Mouse (Mus musculus) Patski (cell line): Measurements from ENCODE around the gene Agap1. TPM values are rescaled to one million over a fixed set of nuclear protein-coding genes. Genes with fewer than 3 reads are reported as not detected.

Source experiments
- ATAC-seq: fragments of 100-300 bp; one replicate; pipeline ENCODE4 v1.8.0; 2021
- CTCF ChIA-PET: fragments of 350-600 bp; sonication (Branson Sonifier 250); formaldehyde crosslinking; loops from one replicate; lab custom pipeline; 2022; ENCODE audit warnings: inconsistent platforms; lab: Charles Lee
- POLR2A ChIA-PET: fragments of 350-600 bp; sonication (Branson Sonifier 250); formaldehyde crosslinking; loops from one replicate; lab custom pipeline; 2022; ENCODE audit warnings: antibody characterized with exemption, inconsistent platforms; lab: Charles Lee
- DNase-seq: peaks from one replicate; pipeline ENCODE4 v3.0.0-alpha.2; 2011; ENCODE audit warnings: low read depth, low spot score
- H3K27me3 ChIP-seq: fragments of 371-371 bp; one replicate; pipeline ENCODE4 v1.5.1; 2021
- CTCF ChIP-seq: fragments of 100-300 bp; IDR thresholded peaks from one replicate; pipeline ENCODE4 v1.5.1; 2021
- in situ Hi-C: fragments of 300-500 bp; cut with MboI; formaldehyde crosslinking; loops from 3 replicates; pipeline ENCODE4 v1.11.1; 2018; ENCODE audit warnings: low pct_unique_long_range_greater_than_20kb, mixed read lengths
- polyA plus RNA-seq: library from polyadenylated mRNA; unstranded; gene quantifications from one replicate; pipeline ENCODE4 v1.2.3, GENCODE M21; 2021

Agap1 gene
- polyA plus RNA-seq, 1 experiment from 2014 or later = 32.3 TPM

GRCm38 (mm10) chr1:89543312-89543711, 88.7 kb downstream of the Agap1 start:
- ATAC-seq = no peak

DNA sequence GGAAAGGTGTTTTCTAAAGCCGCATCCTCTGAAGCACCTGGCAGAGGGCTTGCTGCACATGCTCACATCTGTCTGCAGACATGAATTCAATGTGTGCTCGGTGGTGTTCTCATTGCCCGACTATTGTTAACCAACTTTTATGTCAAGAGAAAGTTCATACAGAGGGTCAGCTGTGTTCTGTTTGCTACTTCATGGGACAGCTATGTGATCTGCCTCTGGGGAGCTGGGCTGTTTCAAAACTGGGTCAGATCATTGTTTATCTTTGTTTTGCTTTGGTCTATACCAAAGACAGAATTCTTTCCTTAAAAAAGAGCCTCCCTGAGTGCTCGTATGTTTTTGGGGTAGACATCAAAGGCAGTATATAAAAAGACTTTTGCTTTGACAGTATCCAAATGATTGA, 89.5 kb downstream of the Agap1 start:
- ATAC-seq (no peak), DNase-seq (no peak)
- POLR2A ChIA-PET = no interaction called here
- TF ChIP-seq CTCF = no peak
- H3K27me3 ChIP-seq = no peaks in the 10 kb centered on the region
- in situ Hi-C loops = no loop called here
- CTCF ChIA-PET = no interaction called here

More at GRCm38 (mm10) chr1:89543312-89543711, 88.7 kb downstream of the Agap1 start:
- DNase-seq = no peak
- no peaks in the 10 kb centered on the region for H3K27me3 ChIP-seq
- no peak for TF ChIP-seq CTCF
- in situ Hi-C loops = no loop called here
- ChIA-PET POLR2A (interaction anchor here (0.5 kb wide), 1 partner anchor 471 kb away, joined by 5 read pairs; no protein-coding TSS in a partner anchor), CTCF (interaction anchor here (1.0 kb wide), 1 partner anchor 34 kb away, joined by 3 read pairs; no protein-coding TSS in a partner anchor)

DNA sequence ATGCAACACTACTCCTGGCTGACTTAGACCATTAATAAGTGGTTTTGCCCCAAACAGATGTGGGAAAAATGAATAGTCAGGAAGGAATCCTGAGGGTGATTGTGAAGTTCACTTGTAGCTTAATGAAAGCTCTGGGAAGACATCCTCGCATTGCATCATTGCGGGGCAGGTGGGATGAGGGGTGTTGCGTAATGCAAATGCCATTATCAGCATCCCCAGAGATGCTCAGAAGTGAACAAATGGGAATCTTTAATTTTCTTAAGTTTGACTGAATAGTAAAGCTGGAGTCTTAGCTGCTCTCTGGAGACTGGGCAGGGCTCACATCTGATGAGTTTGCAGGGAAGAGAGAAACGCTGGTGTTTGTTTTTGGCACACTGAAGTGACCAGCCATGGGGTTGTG, 90.5 kb downstream of the Agap1 start:
- ChIA-PET POLR2A (no interaction called here), CTCF (no interaction called here)
- DNase-seq = no peak
- in situ Hi-C loops = no loop called here
- no peaks in the 10 kb centered on the region for H3K27me3 ChIP-seq
- no peak for TF ChIP-seq CTCF
- no peak for ATAC-seq

- DNase-seq = no peak
- no peaks in the 10 kb centered on the region for H3K27me3 ChIP-seq
- in situ Hi-C loops = no loop called here
- ChIA-PET CTCF (no interaction called here), POLR2A (interaction anchor here (1.0 kb wide), 1 partner anchor 73 kb away, joined by 3 read pairs; no protein-coding TSS in a partner anchor)
- no peak for ATAC-seq
- TF ChIP-seq CTCF = no peak
Observed at GRCm38 (mm10) chr1:89547525-89548504, 93.2 kb downstream of the Agap1 start.

DNA sequence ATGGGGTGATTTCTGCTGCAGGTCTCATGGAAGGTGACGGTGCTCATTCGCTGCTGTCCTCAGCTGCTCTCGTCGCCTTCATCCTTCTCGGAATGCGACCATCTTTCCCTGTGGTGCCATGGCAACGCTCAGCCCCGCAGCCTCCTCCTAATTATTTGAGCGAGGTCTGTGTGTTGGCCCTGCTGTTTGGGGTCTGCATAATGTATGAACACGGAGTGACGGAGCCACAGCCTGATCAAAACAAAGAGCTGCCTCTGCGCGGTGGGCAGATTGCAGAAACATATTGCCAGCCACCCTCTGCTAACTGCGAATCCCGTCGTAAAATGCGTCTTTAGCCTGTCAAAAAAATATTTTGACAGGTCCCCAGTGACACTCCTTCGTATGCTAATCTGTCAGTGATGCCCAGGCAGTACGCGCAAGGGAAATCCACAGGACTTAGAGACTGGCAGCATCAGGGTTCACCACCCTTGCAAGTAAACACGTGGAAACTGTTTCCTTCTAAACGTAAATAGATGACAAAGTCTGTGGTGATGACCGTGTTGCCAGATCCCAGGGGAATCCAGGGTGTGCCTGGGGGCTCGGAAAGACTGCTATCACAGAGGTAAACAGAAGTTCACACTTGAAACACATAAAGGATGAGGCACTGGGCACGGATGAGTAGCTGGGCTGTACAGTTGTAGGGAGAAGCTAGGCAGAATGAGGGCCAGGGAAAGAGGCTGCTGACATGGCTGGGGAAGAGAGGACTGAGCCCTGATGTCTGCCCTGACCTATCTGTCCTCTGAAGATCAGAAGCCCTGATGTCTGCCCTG, 95.7 kb downstream of the Agap1 start:
- ATAC-seq (no peak), DNase-seq (no peak)
- POLR2A ChIA-PET = no interaction called here
- H3K27me3 ChIP-seq = no peaks in the 10 kb centered on the region
- no peak for TF ChIP-seq CTCF
- CTCF ChIA-PET = no interaction called here
- in situ Hi-C loops = no loop called here

- in situ Hi-C loops = no loop called here
- ChIA-PET CTCF (interaction anchor here (0.6 kb wide), 1 partner anchor 309 kb away, joined by 3 read pairs; no protein-coding TSS in a partner anchor), POLR2A (no interaction called here)
- no peak for DNase-seq
- ATAC-seq = no peak
- H3K27me3 ChIP-seq = no peaks in the 10 kb centered on the region
- TF ChIP-seq CTCF = no peak
Observed at GRCm38 (mm10) chr1:89552470-89552869, 97.9 kb downstream of the Agap1 start.

DNA sequence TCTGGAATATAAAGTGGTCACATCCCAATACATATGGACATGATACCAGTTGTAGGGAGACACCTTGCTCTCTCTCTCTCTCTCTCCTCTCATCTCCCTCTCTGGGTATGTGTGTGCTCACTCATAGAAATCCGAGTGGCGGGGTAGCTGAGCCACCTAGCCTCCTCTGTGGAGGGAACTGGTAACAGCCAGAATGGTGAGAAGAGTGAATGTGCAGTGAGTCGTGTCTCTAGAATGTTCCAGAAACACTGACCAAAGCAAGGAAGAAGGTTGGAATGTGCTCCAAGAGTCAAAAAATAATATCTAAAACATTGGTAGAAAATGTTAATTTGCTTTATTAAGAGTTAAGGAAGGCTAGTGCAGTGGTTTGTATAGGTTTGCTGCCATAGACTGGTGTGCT, 99.2 kb downstream of the Agap1 start:
- ChIA-PET POLR2A (no interaction called here), CTCF (no interaction called here)
- ATAC-seq (no peak), DNase-seq (no peak)
- H3K27me3 ChIP-seq = no peaks in the 10 kb centered on the region
- no peak for TF ChIP-seq CTCF
- in situ Hi-C loops = no loop called here

DNA sequence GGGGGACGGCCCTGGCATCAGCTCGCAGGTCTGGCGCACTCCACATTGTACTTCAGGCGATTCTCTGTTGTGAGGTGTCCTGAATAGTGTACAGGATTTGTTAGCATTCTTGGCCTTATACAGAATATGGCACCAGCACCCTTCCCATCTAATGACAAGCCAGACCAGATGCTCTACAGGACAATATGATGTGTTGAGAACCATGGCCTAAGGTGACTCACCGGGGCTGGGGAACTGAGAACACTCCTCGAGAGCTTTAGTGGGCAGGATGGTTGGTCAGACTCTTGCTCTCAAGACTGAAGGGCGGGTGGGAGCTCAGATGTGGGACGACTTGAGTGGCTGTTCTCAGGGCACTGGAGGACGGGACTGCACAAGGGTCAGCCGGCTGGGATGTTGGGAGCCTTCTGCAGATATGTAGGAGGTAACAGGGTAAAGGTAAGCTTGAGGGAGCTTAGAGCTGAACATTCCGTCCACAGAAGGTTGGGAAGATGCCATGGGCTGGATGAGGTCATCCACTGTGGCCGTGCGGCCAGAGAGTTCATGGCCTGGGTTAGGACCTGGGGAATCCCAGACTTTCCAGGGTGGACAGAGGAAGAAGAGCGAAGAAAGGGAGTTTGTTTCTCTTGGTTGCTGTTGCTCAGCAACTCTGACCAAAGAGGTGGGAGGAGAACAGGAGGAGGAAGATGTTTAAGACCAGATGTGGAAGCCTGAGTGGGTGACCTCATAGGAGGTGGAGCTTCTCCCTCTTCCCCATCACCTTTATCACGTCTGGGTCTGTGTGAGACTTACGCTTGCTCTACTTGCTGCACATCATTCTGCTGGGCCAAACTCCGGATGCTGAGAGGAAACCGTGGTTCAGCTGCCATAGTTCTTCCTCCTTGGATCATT, 100.6 kb downstream of the Agap1 start:
- in situ Hi-C loops = no loop called here
- ChIA-PET CTCF (interaction anchor here (1.5 kb wide), 1 partner anchor 30 kb away, joined by 3 read pairs; no protein-coding TSS in a partner anchor), POLR2A (no interaction called here)
- no peaks in the 10 kb centered on the region for H3K27me3 ChIP-seq
- peak; percentile 52 for ATAC-seq
- no peak for TF ChIP-seq CTCF
- DNase-seq = no peak

- CTCF ChIA-PET = no interaction called here
- in situ Hi-C loops = no loop called here
- POLR2A ChIA-PET = no interaction called here
- no peak for DNase-seq
- H3K27me3 ChIP-seq = no peaks in the 10 kb centered on the region
- TF ChIP-seq CTCF = no peak
- ATAC-seq = no peak
Observed at GRCm38 (mm10) chr1:89556006-89556405, 101.4 kb downstream of the Agap1 start.

- POLR2A ChIA-PET = interaction anchor here (0.6 kb wide), 1 partner anchor 16 kb away, joined by 3 read pairs; no protein-coding TSS in a partner anchor
- ATAC-seq (no peak), DNase-seq (no peak)
- CTCF ChIA-PET = no interaction called here
- in situ Hi-C loops = no loop called here
- H3K27me3 ChIP-seq = no peaks in the 10 kb centered on the region
- TF ChIP-seq CTCF = no peak
Observed at GRCm38 (mm10) chr1:89557401-89557800, 102.8 kb downstream of the Agap1 start.
